Mouse (Mus musculus): ENCODE measurements at regions not wholly inside any gene's neighbourhood (a gene's known extent, or its start where the extent isn't known, plus 50 kb on each side); places are given as distances from the start of the nearest gene placed in this dataset.

GRCm38 (mm10) chr13:71164012-71164411, 322.4 kb upstream of the Adamts16 start:
- Histone ChIP-seq H3K27ac (ENCODE audit: low read length) (no peak overlapping the region), H3K9ac (replicated peaks; ENCODE audit: low read depth, low read length) (no peak overlapping the region), H3K4me3 (replicated peaks; ENCODE audit: low read length) (no peak overlapping the region), H3K4me1 (replicated peaks; ENCODE audit: control insufficient read depth, insufficient read depth, low read length) (peaks cover 13% of the 10 kb centered on the region), H3K4me2 (ENCODE audit: low read length) (no peak overlapping the region), H3K9me3 (ENCODE audit: control insufficient read depth, low read length) (no peaks in the 10 kb centered on the region), H3K27me3 (replicated peaks; ENCODE audit: control insufficient read depth, insufficient read depth, low read length) (no peaks in the 10 kb centered on the region; the same call in 1 of the 2 replicates), H3K36me3 (ENCODE audit: control insufficient read depth, insufficient read depth) (no peaks in the 10 kb centered on the region)
- no peak for ATAC-seq
- WGBS: 90% methylated on average over 2 of the region's 2 CpGs

GRCm38 (mm10) chr13:71162952-71163351, 321.3 kb upstream of the Adamts16 start:
- H3K9ac ChIP-seq (replicated peaks; ENCODE audit: low read depth, low read length): no peak overlapping the region
- no peak overlapping the region for H3K4me2 ChIP-seq (ENCODE audit: low read length)
- no peaks in the 10 kb centered on the region for H3K36me3 ChIP-seq (ENCODE audit: control insufficient read depth, insufficient read depth)
- no peak for ATAC-seq
- H3K4me1 ChIP-seq (replicated peaks; ENCODE audit: control insufficient read depth, insufficient read depth, low read length): peaks cover 21% of the 10 kb centered on the region
- H3K27me3 ChIP-seq (replicated peaks; ENCODE audit: control insufficient read depth, insufficient read depth, low read length): no peaks in the 10 kb centered on the region; the same call in 1 of the 2 replicates
- H3K4me3 ChIP-seq (replicated peaks; ENCODE audit: low read length): no peak overlapping the region
- H3K27ac ChIP-seq (ENCODE audit: low read length): no peak overlapping the region
- no peaks in the 10 kb centered on the region for H3K9me3 ChIP-seq (ENCODE audit: control insufficient read depth, low read length)
- WGBS: 64% methylated on average over 2 of the region's 2 CpGs

- H3K4me1 ChIP-seq (replicated peaks; ENCODE audit: control insufficient read depth, insufficient read depth, low read length): peaks cover 20% of the 10 kb centered on the region
- no peaks in the 10 kb centered on the region for H3K36me3 ChIP-seq (ENCODE audit: control insufficient read depth, insufficient read depth)
- H3K4me3 ChIP-seq (replicated peaks; ENCODE audit: low read length): peak overlapping the region; percentile 28
- H3K4me2 ChIP-seq (ENCODE audit: low read length): peak overlapping the region; percentile 66
- H3K9me3 ChIP-seq (ENCODE audit: control insufficient read depth, low read length): no peaks in the 10 kb centered on the region
- H3K27me3 ChIP-seq (replicated peaks; ENCODE audit: control insufficient read depth, insufficient read depth, low read length): peaks cover 2% of the 10 kb centered on the region; the same call in 1 of the 2 replicates
- H3K9ac ChIP-seq (replicated peaks; ENCODE audit: low read depth, low read length): peak overlapping the region; percentile 41; the same call in 1 of the 2 replicates
- WGBS: 6% methylated on average over 13 of the region's 13 CpGs
- peak; percentile 76 for ATAC-seq
- H3K27ac ChIP-seq (ENCODE audit: low read length): no peak overlapping the region; the same call in 1 of the 2 replicates
Observed at GRCm38 (mm10) chr13:71158300-71158860, 316.8 kb upstream of the Adamts16 start.

- 0 out of 2 replicates have a peak, but pooled peaks have one; percentile 47 for ATAC-seq
- Histone ChIP-seq H3K4me3 (replicated peaks; ENCODE audit: low read length) (no peak overlapping the region; the same call in 1 of the 2 replicates), H3K27me3 (replicated peaks; ENCODE audit: control insufficient read depth, insufficient read depth, low read length) (peaks cover 2% of the 10 kb centered on the region; the same call in 1 of the 2 replicates), H3K4me2 (ENCODE audit: low read length) (peak overlapping the region; percentile 66), H3K9me3 (ENCODE audit: control insufficient read depth, low read length) (no peaks in the 10 kb centered on the region), H3K36me3 (ENCODE audit: control insufficient read depth, insufficient read depth) (no peaks in the 10 kb centered on the region), H3K27ac (ENCODE audit: low read length) (no peak overlapping the region), H3K9ac (replicated peaks; ENCODE audit: low read depth, low read length) (peak overlapping the region; percentile 37), H3K4me1 (replicated peaks; ENCODE audit: control insufficient read depth, insufficient read depth, low read length) (peaks cover 20% of the 10 kb centered on the region)
- WGBS: 15% methylated on average over 14 of the region's 14 CpGs
Observed at GRCm38 (mm10) chr13:71157656-71158299, 316.2 kb upstream of the Adamts16 start.

- no peak for ATAC-seq
- Histone ChIP-seq H3K27ac (ENCODE audit: low read length) (no peak overlapping the region), H3K4me3 (replicated peaks; ENCODE audit: low read length) (no peak overlapping the region), H3K4me1 (replicated peaks; ENCODE audit: control insufficient read depth, insufficient read depth, low read length) (peaks cover 8% of the 10 kb centered on the region), H3K9me3 (ENCODE audit: control insufficient read depth, low read length) (no peaks in the 10 kb centered on the region), H3K36me3 (ENCODE audit: control insufficient read depth, insufficient read depth) (no peaks in the 10 kb centered on the region), H3K4me2 (ENCODE audit: low read length) (no peak overlapping the region), H3K9ac (replicated peaks; ENCODE audit: low read depth, low read length) (no peak overlapping the region), H3K27me3 (replicated peaks; ENCODE audit: control insufficient read depth, insufficient read depth, low read length) (peaks cover 4% of the 10 kb centered on the region; the same call in 1 of the 2 replicates)
- 48% methylated on average over 1 of the region's 1 CpGs for WGBS
Observed at GRCm38 (mm10) chr13:71150092-71150491, 308.5 kb upstream of the Adamts16 start.

GRCm38 (mm10) chr13:71149303-71149696, 307.7 kb upstream of the Adamts16 start:
- Histone ChIP-seq H3K36me3 (ENCODE audit: control insufficient read depth, insufficient read depth) (no peaks in the 10 kb centered on the region), H3K4me2 (ENCODE audit: low read length) (no peak overlapping the region), H3K9me3 (ENCODE audit: control insufficient read depth, low read length) (no peaks in the 10 kb centered on the region), H3K4me1 (replicated peaks; ENCODE audit: control insufficient read depth, insufficient read depth, low read length) (peaks cover 8% of the 10 kb centered on the region), H3K9ac (replicated peaks; ENCODE audit: low read depth, low read length) (no peak overlapping the region), H3K27ac (ENCODE audit: low read length) (no peak overlapping the region), H3K4me3 (replicated peaks; ENCODE audit: low read length) (no peak overlapping the region), H3K27me3 (replicated peaks; ENCODE audit: control insufficient read depth, insufficient read depth, low read length) (peaks cover 4% of the 10 kb centered on the region; the same call in 1 of the 2 replicates)
- WGBS: 11% methylated on average over 5 of the region's 5 CpGs
- ATAC-seq: no peak

- Histone ChIP-seq H3K9me3 (ENCODE audit: control insufficient read depth, low read length) (no peaks in the 10 kb centered on the region), H3K4me2 (ENCODE audit: low read length) (no peak overlapping the region; the same call in 1 of the 2 replicates), H3K4me3 (replicated peaks; ENCODE audit: low read length) (no peak overlapping the region), H3K27me3 (replicated peaks; ENCODE audit: control insufficient read depth, insufficient read depth, low read length) (peaks cover 4% of the 10 kb centered on the region; the same call in 1 of the 2 replicates), H3K36me3 (ENCODE audit: control insufficient read depth, insufficient read depth) (no peaks in the 10 kb centered on the region), H3K27ac (ENCODE audit: low read length) (no peak overlapping the region), H3K4me1 (replicated peaks; ENCODE audit: control insufficient read depth, insufficient read depth, low read length) (peaks cover 8% of the 10 kb centered on the region), H3K9ac (replicated peaks; ENCODE audit: low read depth, low read length) (no peak overlapping the region)
- peak; percentile 65 for ATAC-seq
- WGBS: 3% methylated on average over 8 of the region's 8 CpGs
Observed at GRCm38 (mm10) chr13:71148491-71149302, 307.1 kb upstream of the Adamts16 start.

GRCm38 (mm10) chr13:71146859-71147443, 305.3 kb upstream of the Adamts16 start:
- no peak for ATAC-seq
- 80% methylated on average over 3 of the region's 3 CpGs for WGBS
- Histone ChIP-seq H3K9me3 (ENCODE audit: control insufficient read depth, low read length) (no peaks in the 10 kb centered on the region), H3K4me1 (replicated peaks; ENCODE audit: control insufficient read depth, insufficient read depth, low read length) (peaks cover 8% of the 10 kb centered on the region), H3K4me3 (replicated peaks; ENCODE audit: low read length) (no peak overlapping the region), H3K4me2 (ENCODE audit: low read length) (no peak overlapping the region), H3K9ac (replicated peaks; ENCODE audit: low read depth, low read length) (no peak overlapping the region), H3K36me3 (ENCODE audit: control insufficient read depth, insufficient read depth) (no peaks in the 10 kb centered on the region), H3K27ac (ENCODE audit: low read length) (no peak overlapping the region), H3K27me3 (replicated peaks; ENCODE audit: control insufficient read depth, insufficient read depth, low read length) (peaks cover 4% of the 10 kb centered on the region)

Measured in forebrain, embryonic 16.5 days (tissue).